Mouse (Mus musculus) splenic B cell, adult 2 months (primary cell): ENCODE measurements around the gene Olfr503.
"Not testable (repeated sequence)": the region's sequence is repeated elsewhere in the genome, so short reads cannot be mapped to it uniquely, and the experiment has no call there.

ENCODE experiments used
- DNase-seq: peaks from one replicate; pipeline ENCODE4 v3.0.0-alpha.2; 2011; ENCODE audit warnings: low read depth, low spot score
- H3K27me3 ChIP-seq: 2 replicates; pipeline ENCODE4 v1.6.1; 2012; ENCODE audit warnings: mild to moderate bottlenecking, low read length, moderate library complexity, mixed read lengths; ENCODE audit not compliant: control insufficient read depth, poor library complexity, insufficient read depth, severe bottlenecking
- H3K36me3 ChIP-seq: 2 replicates; pipeline ENCODE4 v1.6.1; 2012; ENCODE audit warnings: mild to moderate bottlenecking, low read length, moderate library complexity, mixed read lengths; ENCODE audit not compliant: control insufficient read depth, poor library complexity, insufficient read depth, severe bottlenecking

Gene Olfr503

GRCm38 (mm10) chr7:108544227-108544626 lies at the start of gene Olfr503:
Gene Olfr503 (plus strand): TSS chr7:108544527.
- DNase-seq, H3K36me3 ChIP-seq, H3K27me3 ChIP-seq: not testable (repeated sequence)

- no peak for DNase-seq
- H3K27me3 ChIP-seq, result no peaks in the 10 kb centered on the region
- no peaks in the 10 kb centered on the region for H3K36me3 ChIP-seq
These were observed 19.4 kb upstream of the Olfr503 start, which contains the start of gene Olfr502 for GRCm38 (mm10) chr7:108524965-108525364. Gene Olfr502 (minus strand): TSS chr7:108525065.

- no peak for DNase-seq
- Histone ChIP-seq H3K27me3 (no peaks in the 10 kb centered on the region), H3K36me3 (no peaks in the 10 kb centered on the region)
These were observed 1.9 kb upstream of the Olfr503 start for GRCm38 (mm10) chr7:108542416-108542815.

GRCm38 (mm10) chr7:108565693-108566092 lies 21.4 kb downstream of the Olfr503 start, which contains the start of gene Olfr504:
Gene Olfr504 (minus strand): TSS chr7:108565793.
- Histone ChIP-seq H3K36me3 (no peaks in the 10 kb centered on the region), H3K27me3 (no peaks in the 10 kb centered on the region)
- no peak for DNase-seq

GRCm38 (mm10) chr7:108589797-108590196 lies 45.5 kb downstream of the Olfr503 start:
- DNase-seq, result no peak
- Histone ChIP-seq H3K36me3 (no peaks in the 10 kb centered on the region), H3K27me3 (no peaks in the 10 kb centered on the region)
